Mouse (Mus musculus) cerebellum, postnatal 14 days (tissue): ENCODE data around the gene Fgfrl1.

Source experiments
- DNase-seq, 2 experiments: peaks; one replicate each; pipeline ENCODE4 v3.0.0; 2021; ENCODE audit warnings: mixed read lengths in 2 of 2

Fgfrl1 gene

GRCm38 (mm10) chr5:108692271-108692670, at the start of gene Fgfrl1:
Fgfrl1 (plus strand) TSS chr5:108692382.
- DNase-seq, result peak; percentile 32 to 54

- DNase-seq, result no peak
These were observed 48.5 kb upstream of the Fgfrl1 start for GRCm38 (mm10) chr5:108643674-108644073.

- peak; percentile 76 to 77 for DNase-seq
These were observed 46.4 kb upstream of the Fgfrl1 start for GRCm38 (mm10) chr5:108645651-108646342.

GRCm38 (mm10) chr5:108646343-108646660, 45.9 kb upstream of the Fgfrl1 start:
- DNase-seq, result no peak

GRCm38 (mm10) chr5:108647311-108647710, 44.9 kb upstream of the Fgfrl1 start:
- no peak for DNase-seq

DNA sequence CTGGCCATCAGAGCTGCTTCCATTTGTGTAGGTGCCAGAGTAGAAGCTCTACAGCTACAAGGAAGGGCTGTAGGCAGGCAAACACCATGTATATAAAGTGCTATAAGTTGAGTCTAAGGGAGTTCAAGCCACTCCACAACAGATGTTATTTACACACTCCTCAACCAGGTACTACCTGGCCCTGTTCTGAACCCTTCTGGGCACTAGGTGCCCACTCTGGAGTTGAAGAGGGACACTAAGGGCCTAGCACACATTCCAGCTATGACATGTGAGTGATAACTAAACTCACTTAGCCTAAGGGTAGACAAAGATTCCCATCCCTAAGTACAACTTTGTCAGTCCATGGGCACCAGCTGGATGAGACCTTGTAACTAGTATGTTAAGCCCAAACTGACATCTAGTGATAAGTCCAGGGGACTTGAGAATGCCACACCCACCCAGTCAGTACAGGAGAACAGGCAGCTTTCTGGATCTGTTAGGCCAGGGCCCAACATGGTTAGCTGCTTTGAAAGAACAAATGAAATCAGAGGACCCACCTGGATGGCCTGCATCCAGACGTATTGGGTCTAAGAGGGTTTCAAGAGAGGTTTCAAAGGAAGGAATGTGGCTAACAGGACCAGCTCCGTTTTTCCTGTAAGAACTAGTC, 44.2 kb upstream of the Fgfrl1 start:
- DNase-seq, result no peak

GRCm38 (mm10) chr5:108648937-108649576, 43.1 kb upstream of the Fgfrl1 start:
- peak in 1 of 2 experiments; percentile 6 for DNase-seq

DNA sequence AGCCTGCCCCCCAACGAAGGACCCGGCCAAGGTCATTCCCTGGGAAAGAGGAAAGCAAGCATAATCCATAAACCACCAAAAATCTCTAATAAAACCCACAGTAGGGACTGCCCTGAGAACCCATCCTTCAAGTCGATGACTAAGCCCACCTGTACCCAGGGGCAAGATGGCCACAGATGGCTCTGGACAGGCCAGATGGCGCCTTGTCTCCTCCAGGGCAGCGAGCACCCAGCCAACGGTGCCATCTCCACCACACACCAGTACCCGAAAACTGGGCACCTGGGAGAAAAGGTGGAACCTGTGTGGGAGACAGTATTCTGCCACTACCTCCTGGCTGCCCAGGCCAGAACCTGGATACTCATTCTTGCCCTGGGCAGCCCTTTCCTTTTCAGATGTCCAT, 41.8 kb upstream of the Fgfrl1 start:
- DNase-seq, result peak; percentile 40 to 53

GRCm38 (mm10) chr5:108651136-108651720, 41.0 kb upstream of the Fgfrl1 start:
- DNase-seq, result no peak

GRCm38 (mm10) chr5:108651823-108652222, 40.4 kb upstream of the Fgfrl1 start:
- DNase-seq, result peak; percentile 87 to 90

- DNase-seq, result no peak
These were observed 38.8 kb upstream of the Fgfrl1 start for GRCm38 (mm10) chr5:108653341-108653740.

DNA sequence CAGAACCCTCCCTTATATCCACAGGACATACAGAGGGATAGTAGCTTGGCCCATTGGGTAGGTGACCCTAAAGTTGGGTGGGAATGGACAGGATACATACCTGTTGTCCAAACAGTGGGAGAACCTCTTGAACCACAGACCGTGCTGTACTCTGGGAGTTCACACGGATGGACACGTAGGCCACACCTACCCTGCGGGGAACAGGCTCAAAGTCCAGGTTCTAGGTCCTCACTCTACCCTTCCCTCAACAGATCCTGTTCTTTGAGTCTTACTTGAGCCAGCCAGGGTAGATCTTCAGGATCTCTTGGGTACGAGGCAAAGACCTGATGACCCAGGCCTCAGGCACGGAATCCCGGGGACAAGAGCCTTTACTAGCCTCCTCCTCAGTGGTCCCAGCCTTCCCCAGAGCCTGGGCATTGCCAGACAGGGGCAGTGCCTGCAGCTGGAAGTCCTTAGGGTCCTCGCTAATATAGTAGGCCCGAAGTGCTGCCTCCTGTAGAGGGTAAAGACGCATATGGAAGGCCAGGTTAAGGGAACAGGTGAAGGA, 37.7 kb upstream of the Fgfrl1 start:
- DNase-seq, result no peak

- DNase-seq, result no peak
These were observed 36.8 kb upstream of the Fgfrl1 start for GRCm38 (mm10) chr5:108655381-108655780.

- DNase-seq, result no peak
These were observed 36.1 kb upstream of the Fgfrl1 start for GRCm38 (mm10) chr5:108655891-108656650.

GRCm38 (mm10) chr5:108657406-108657805, 34.8 kb upstream of the Fgfrl1 start:
- no peak for DNase-seq

GRCm38 (mm10) chr5:108658611-108659010, 33.6 kb upstream of the Fgfrl1 start:
- no peak for DNase-seq

GRCm38 (mm10) chr5:108659698-108660631, 32.2 kb upstream of the Fgfrl1 start, which contains the start of gene Idua:
Idua (plus strand) TSS chr5:108660331.
- no peak for DNase-seq

DNA sequence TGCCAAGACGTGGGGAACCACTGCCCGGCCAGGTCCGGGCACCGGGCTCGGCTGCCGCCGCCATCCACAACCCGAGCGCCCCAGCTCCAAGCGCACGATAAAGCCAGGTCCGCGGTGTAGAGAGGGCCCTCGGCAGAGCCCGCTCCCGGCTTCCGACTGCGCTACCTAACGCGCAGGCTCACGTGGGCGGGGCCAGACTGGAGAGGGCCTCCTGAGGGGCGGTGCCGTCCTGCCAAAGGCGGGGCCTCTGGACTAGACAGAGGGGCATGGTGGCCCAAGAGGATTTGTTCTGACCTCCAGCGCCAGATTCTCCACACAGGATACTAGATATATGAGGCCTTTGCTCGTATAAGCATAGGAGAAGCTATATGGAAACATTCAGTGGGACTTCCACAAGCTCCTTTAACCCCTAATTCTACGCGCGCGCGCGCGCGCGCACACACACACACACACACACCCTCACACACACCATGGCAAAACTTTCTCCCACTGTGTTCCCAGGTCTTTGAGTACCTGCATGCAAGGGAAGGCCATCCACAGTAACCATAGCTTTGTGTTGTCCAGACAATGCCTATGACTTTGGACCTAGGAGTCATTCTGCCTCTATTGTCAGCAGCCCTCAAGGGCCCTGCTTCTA, 31.4 kb upstream of the Fgfrl1 start:
- DNase-seq, result peak; percentile 93 to 94

- DNase-seq, result no peak
These were observed 29.4 kb upstream of the Fgfrl1 start for GRCm38 (mm10) chr5:108662772-108663171.

DNA sequence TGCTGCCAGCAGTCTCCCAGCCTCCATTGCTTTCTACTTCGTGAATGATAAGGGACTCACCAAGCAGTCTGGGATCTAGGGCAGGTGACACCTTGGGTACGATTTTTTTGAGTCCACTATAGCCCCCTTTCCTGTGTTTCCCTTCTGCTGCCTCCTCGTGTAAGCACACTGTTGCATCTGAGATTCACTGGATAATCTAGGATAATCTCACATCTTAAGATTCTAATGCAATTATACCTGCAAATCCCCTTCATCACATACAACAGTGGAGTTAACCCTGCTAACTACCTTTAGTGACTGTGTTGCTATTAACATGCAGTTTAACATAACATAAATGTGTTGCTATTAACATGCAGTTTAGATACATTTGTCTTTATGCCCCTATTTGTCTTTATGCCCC, 27.1 kb upstream of the Fgfrl1 start:
- DNase-seq, result no peak

GRCm38 (mm10) chr5:108667370-108667769, 24.8 kb upstream of the Fgfrl1 start:
- DNase-seq, result no peak
